Mouse (Mus musculus): ENCODE data around the gene Nectin2.

The Nectin2 gene

DNA sequence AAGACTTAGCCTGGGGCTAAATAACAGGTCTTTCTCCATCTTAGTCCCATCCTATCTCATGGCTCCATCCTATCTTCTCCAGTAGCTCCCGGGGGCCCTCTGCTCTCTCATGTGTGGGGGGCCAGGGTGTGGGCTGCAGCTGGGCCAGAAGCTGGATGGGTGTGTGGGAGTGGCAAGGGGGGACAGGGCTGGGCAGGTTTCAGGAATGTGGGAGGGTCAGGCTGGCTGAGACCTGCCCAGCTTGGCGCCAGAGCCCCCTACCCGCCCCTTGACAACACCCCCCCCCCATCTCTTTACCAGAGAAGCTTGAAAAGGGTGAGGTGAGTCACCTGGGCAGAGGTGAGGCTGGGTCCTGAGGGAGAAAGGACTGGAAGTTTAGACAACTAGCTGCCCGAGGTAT, 18.7 kb upstream of the Nectin2 start:
- no peak for DNase-seq

DNA sequence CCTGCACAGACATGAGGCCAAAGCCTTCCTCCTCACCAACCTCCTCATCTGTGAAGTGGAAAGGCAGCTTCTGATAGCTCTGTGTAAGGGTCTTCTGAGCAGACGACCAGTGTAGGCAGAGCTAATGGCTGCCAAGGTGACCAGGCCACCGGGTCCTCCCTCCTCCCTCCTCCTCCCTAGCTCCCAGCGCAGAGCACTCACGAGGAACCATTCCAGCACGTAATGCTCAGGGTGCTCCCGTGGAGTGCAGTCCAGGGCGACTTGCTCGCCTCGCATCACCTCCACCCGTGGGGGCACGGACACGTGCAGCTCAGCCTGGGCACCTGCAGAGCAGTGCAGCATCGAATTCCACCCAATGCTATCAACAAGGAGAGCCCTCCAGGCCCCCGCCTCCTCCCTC, 18.0 kb upstream of the Nectin2 start:
- no peak for DNase-seq

DNA sequence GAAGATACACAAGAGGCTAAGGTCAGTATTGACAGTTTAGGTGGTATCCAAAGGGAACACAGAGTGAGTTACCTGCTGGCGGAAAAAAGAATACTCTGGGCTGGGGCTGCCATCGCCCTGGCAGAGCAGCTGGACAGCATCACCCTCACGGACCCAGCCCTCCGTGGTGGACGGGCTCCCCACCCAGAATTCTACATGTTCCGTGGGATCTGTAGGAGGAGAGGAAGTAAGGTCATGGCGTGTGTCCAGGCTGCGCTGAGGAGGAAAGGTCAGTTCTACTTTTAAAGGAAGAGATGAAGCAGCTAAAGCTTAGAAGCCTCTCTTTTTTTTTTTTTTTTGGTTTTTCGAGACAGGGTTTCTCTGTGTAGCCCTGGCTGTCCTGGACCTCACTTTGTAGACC, 14.3 kb upstream of the Nectin2 start:
- DNase-seq, result no peak

DNA sequence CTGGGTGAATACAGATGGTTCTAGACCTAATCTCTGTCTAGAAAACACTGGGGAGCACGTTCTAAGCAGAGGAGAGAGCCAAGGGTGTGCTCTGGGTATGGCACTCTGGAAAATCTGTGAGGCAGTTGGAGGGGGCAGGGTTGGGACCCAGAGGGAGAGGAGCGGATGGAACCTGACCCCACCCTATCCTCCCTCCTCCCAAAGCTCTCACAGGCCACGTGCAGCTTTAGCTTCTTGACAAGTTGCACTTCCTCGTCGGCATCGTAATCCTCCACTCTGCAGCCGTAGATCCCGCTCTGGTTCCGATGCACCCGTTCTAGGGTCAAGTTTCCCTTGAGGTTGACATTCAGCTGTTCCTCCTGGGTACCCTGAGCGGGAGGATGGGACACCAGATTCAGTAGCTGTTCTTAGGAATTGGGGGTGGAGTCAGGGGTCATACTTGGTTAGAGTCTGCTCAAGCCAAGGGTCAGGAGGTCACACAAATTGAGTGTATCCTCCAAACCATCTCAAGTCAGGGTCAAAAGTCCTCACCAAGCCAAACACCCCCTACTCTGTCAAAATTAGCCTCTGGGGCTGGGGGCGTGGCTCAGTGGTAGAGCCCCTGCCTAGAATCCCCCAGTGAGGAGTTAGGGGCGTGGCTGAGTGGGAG, 13.7 kb upstream of the Nectin2 start:
- DNase-seq, result no peak

DNA sequence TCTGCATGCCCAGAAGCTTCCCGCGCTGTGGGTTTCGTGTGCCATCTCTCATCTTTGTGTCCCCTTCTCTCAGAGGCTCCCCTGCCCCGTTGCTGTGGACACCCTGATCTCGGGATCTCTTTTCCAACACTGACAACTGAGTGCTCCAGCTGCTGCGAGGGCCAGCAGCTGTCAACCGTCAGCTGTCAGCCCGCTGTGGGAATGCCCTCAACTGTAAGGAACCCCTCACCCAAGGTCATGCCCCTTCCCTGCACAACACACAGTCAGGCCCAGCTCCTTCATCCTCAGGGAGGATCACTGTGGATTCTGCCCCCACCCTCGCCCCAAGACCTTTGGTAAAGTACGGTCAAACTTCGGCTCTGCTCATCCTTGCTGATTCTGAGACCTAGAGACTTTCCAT, 12.0 kb upstream of the Nectin2 start:
- DNase-seq, result no peak

DNA sequence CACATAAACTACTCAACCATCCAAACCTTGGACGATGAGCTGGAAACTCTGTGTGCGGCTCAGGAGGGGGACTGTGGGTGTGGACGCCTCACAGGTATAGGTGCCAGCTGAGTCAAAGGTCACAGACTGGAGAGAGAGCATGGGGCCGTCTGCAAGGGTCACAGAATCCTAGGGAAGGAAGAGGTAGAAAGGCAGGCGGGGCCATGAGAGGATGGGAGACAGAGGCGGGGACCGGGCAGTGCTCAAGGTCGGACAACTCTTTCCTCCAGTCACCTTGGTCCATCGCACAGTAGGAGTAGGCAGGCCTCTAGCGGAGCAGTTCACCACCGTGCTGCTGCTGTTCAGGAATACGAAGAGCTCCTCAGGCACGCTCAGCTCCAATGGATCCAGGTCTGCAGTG, 9.7 kb upstream of the Nectin2 start:
- DNase-seq, result no peak

DNA sequence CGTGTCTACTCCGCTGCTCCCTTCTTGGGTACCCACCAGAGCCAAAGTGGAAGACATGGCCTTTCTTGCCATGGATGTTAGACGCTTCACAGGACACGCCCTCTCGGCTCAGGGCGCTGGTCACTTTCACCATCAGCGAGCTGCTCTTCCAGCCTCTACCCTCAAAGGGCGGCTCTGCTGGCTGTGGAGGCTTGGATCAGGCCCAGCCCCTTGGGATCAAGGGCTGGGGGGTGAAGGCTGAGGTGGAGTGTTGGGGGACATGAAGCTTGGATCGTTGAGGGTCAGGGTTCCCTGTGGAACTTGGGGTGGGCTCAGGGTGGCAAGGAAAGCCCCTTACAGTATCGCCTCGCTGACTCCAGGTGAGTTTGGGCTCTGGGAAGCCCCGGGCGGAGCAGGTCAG, 8.3 kb upstream of the Nectin2 start:
- no peak for DNase-seq

DNA sequence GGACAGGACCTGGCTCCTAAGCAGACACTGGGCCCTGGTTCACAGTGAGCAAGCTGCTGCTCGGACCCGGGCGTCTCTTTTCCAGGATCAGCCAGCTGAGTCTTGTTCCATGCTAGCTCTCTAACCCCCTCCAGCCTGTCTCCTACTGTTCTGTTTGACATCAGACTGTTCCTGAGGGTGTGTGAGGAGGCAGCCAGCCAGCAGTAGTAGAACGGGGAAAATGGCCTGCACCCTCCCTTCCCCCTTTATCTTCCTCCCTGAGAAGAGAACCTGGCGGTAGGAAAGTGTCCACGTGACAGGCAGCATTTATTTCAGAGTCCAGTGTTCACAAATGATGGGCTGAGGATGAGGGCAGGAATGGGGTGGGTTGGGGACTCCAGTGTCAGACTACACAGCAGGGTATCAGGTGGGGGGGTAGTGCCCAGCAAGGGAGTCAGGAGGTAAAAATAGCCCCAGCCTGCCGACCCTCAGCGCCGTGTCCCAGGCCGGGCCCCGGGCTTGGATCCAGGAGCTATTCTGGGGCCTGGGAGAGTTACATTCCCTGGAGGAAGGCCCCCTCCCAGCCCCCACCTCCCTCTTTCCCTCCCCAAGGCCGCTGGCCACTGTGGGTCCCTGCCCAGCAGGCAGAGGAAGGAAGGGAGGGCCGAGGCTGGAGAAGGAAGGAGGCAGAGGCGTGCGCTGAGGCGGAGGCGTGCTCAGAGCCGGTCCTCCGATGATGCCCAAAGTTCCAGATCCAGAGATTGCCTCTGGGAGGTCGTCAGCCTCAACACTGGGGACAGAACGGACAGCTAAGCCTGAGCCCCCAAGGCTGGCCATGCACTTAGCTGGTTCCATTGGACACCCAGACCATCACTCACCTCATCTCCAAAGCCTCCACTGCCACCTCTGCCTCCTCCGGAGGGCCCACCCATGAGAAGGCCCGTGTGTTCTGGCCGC, 5.8 kb upstream of the Nectin2 start:
- DNase-seq, result no peak

DNA sequence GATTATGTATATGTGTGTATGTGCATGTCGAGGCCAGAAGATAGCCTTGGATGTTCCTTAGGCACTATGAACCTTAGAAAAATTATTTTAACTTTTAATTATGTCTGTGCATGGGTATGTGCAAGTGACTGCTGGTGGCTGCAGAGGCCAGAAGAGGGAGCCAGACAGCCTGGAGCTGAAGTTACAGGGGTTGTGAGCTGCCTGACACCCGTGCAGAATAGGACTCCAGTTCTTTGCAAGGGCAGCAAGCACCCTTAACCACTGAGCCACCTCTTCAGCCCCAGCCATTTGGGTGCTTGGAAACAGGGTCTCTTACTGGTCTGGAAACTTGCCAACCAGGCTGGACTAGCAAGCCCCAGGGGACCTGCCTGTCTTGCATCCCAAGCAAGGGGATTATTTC, 4.7 kb upstream of the Nectin2 start:
- DNase-seq, result no peak

DNA sequence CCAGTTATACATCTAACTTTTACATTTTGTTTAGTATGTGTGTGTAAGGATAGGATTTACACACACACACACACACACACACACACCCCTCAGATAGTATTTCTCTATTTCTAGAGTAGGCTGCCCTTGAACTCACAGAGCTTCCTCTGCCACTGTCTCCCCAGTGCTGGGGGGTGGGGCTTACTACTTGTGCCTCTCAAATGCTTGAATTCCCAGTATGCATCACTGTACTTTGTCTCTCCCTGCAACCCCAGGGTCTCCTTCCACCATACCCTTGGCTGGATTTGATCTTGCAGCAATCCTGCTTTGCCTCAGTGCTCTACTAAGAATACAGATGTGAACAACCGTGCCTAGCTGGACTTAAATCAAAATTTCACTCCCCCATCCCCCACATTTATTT, 3.8 kb upstream of the Nectin2 start:
- no peak for DNase-seq

DNA sequence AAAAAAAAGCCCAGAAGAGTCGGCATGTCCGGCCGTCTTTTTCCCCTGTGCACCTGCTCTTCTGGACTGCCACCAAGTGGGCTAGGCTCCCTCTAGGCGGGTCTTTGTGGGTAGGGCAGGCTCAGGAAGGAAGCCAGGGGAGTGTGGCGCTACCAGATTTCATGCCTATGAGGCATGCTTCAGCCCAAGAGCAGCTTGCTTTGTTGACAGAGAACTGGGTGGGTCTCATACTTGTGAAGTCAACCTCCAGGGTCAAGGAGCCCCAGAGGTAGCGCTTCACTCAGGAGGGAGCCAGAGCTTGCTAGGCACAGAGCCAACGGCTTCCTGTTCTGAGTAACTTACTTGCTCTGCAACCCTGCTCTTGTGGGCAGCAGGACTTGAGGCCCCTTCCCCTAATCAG, 3.3 kb upstream of the Nectin2 start:
- no peak for DNase-seq

DNA sequence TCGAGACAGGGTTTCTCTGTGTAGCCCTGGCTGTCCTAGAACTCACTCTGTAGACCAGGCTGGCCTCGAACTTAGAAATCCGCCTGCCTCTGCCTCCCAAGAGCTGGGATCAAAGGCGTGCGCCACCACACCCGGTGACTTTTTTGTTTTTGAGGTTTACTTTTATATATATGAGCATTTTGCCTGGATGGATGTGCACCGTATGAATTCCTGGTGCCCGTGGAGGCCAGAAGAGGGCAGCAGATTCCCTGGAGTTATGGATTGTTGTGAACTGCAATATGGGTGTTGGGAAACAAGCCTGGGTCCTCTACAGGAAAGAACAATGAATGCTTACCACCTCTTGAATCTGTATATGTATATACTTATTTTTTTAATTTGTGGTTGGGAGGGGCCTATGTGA, 2.4 kb upstream of the Nectin2 start:
- no peak for DNase-seq

DNA sequence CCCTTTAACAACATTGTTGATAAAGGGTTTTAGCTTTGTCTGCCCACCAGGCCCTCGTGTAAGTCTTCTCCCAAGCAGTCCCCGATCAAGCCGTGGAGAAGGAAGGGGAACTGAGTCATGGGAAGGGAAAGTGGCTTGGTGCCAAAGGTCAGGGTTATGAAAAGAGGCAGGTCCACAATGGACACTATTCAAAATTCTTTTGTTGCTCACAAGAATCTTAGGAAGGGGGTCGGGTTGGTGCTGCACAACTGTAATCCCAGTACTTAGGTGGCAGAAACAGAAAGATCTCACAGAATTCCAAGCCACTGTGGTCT, 744 bp upstream of the Nectin2 start:
- DNase-seq, result no peak

DNA sequence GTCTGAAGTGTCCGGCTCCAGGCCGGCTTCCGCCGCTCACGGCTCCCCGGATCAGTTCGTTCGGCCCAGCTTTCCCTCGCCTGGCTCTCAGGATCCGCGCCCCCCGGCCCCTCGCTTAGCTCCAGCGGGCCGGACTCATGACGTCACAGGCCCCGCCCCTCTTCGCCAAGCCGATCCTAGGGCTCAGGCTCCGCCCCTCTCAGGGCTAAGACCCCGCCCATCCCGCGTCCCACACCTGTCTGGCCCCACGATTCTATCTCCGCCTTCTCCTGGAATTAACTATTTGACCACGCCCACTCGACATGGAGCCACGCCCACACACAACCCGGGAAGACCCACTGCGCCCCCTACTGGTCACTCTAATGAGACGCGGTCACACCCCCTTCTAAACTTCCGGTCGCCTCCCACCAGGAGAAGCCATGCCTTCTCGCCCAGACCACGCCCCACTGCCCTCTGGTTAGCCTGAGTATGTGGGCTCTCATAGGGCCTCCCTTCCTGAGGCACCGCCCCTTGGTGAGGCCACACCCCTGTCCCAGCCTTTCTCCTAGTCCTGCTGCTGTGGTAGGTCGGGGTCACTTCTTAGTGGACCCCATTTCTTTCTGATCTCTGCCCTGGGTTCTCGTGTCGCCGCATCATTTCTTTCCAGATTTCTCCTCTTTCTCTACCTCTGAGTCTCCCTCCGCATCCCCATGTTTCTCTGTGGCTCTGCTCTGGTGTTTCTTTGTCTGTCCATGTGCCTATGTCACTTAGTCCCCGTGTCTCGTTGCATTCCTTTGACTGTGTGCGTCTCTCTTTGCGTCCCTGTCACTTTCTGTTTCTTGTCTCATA, 680 bp downstream of the Nectin2 start:
- DNase-seq, result peak; percentile 96 to 97

DNA sequence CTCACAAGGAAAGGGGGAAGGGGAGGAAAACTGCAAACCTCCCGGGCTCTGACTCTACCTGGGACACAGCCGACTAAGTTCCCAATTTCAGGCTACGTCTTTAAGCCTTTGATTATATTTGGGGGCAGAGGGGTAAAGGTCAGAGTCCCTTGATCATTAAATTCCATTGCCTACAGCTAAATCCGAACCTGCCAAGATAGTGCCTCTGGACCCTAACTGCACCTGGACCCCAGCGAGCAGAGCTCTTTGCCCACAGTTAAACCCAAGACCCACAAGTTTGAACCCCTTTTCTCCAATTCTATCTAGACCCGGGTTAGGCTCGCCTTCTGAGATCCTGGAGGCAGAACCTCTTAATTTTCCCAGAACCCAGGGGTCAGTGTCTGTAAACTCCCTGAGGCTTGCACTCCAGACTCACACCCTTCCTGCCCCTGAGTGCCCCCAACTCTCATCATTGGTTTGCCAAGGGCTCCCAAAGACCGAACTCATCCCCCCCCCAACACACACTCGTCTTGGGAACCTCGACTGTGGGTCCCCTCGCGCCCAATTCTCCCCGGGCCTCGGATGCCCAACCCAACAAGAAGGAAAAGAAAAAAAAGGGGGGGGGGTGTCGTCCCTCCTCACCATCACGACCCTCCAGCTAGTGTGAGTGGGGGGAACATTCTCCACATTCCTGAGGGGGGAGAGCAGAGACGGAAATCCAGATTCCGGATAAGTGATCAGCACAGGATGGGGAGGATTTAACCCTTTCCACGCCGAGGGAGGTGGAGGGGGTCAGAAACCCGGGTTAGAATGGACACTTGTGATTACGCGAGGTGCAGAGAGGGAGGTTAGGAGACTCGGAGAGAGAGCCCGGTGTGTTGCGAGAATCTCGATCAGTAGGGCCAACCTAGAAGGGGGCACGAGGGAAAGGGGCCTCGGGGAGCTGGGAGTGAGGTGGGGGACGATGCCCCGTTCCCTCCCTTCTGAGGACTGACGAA, 1.8 kb downstream of the Nectin2 start:
- DNase-seq, result peak; percentile 57 to 71

DNA sequence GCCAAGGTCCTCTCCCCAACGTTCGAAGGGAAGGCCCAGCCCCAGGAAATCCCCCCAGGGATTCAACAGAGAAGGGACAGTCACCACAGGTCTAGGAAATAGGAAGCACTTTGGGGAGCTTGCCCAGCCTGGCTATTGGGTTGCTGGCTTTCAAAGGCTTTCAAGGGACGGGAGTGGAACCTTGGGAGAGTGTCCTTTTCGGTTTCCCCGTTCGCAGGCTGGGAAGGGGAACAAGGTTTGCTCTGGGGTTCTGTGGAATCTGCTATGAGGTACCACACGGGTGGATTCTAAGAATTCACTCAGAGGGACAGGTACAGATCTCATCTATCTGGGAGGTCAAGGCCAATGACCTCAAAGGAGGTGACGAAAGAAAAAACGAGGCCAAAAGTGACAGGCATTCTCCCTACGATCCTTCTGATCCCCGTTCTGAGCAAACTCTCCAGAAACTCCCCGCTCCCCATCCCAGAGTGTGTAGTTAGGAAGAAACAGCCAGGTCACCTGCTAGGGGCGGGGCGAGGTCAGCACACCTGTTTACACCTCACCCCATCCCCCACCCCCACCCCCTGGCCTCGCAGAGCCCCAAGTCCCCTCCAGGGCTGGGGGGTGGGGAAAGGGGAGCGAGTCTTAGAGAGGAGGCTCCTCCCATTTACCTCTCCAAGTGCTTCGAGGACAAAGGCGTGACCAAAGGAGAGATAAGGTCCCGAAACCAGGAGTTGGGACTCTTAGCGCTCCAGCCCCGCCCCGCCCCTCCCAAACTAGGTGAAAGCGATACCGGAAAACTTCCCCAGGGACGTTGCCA, 2.7 kb downstream of the Nectin2 start:
- no peak for DNase-seq

DNA sequence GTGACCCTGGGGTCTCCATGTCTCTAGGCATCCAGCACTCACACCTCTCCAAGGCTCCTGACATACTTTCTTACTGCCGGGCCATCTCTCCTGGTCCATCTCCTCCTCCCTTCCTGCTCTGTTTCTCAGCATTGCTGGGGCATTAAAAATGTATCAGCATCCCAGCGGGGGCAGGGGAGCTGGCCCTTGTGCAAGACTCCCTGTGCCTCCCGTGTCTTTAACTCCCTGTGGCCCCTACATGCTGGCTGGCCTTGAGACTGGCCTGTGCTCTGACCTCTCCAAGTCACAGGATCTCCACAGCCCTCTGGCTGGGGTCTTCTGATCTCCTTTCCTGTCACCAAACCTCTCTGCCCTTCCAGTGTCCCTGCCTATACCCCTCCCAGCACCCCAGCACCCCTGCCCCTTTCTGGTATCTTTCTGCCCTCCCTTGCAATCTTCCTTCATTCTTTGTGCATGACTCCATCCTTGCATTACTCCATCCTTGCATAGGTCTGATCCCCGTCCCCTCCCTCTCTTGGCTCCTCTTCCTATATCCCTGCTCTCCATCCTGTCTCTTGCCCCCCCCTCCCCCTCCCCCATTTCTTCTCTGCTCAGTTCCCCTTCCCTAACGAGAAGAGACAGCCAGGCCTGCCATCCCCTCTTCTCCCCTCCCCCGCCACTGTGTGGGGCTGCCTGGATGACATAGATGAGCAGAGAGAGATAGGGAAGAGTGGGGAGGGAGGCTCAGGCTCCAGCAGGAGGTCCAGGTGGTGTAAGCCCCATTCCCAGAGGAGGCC, 3.7 kb downstream of the Nectin2 start:
- no peak for DNase-seq

DNA sequence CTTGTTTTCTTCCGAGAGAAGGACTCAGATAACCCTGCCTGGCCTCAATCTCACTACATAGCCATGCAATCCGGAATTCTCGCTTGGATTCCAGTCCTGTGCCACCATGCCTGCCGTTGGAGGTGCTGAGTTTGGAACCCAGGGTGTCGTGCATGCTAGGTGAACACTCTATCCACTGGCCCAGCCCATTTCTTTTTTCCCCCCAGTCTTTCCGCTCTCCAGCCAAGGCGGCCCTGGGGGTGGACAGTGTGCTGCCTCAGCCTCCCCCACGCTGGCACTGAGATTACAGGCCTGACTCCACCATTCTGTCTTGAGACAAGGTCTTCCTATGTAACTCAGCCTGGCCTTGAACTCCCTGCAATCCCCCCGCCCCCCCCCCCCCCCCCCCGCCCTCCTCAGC, 4.3 kb downstream of the Nectin2 start:
- DNase-seq, result no peak

DNA sequence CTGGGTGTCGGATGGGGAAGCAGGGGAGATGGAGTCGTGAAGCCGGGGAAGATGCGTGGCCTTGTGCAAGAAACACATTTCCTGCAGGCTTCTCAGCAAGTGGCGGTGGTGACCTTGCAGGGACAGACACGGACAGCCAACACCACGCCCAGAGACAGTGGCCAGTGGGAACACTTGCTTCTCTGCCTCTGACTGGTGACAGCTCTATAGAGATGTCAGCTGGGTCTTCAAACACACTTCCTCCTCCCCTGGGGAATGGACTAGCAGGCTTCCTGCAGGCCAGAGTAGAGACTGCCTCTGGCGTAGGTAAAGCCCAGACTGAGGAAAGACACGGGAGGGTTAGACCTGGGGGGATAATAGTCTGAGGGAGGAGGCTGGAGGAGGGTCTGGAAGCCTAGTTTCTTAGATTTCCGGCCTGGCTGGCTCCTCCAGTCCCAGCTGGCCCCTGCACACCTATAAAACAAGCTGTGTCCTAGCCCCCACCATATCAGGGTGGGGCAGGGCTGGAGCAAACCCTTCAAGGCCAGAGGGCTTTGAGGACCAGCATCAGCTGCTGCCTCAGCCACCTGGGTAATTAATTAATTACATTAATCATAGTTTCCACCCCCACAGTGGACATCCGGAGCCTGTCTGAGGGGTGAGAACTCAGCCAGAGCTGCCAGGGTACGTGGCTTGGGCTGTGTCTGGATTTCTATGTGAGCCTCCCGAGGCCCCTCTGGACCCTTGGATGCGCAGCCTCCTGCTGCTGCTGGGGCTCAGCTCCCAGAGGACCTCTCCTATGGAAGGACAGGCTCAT, 5.5 kb downstream of the Nectin2 start:
- no peak for DNase-seq

DNA sequence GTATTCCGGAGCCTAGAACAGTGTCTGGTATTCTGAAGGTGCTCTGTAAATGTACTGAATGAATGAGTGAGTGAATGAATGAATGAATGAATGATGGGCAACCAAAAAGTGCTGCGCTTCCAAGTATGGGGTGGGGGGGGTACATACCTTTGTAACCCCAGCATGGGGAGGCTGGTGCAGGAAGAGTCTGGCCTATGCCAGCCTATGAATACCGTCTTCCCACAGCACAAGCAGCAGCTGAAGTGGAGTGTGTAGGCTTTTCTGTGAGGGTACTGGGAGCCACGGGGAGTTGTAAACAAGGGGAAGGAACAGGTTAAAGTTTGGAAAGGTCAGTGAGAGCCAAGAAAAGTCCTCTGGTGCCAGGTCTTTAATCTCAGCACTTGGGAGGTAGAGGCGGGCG, 6.5 kb downstream of the Nectin2 start:
- DNase-seq, result no peak

Measured in cerebellum, postnatal 10 days (tissue).